Mouse (Mus musculus): ENCODE data around the gene Nlrx1. TPM values are rescaled to one million over a fixed set of nuclear protein-coding genes. Genes with fewer than 3 reads are reported as not detected.

The Nlrx1 gene
- polyA plus RNA-seq (2014; fragmentation: Nextera tagmentation; extraction: Ambion mirVana), result 2.7 and 3.0 TPM in 2 replicates

- DNase-seq (ENCODE audit: low spot score), result no peak
These were observed at the start of gene Nlrx1 for GRCm38 (mm10) chr9:44268432-44268831. TSS of gene Nlrx1 (minus strand) at chr9:44268599.

GRCm38 (mm10) chr9:44317452-44317851 is 49.1 kb upstream of the Nlrx1 start:
- WGBS, result 68% methylated on average over 4 of the region's 4 CpGs
- ATAC-seq (ENCODE audit: insufficient number of reproducible peaks, low FRiP score, low TSS enrichment, low read depth) (no peak), DNase-seq (ENCODE audit: low spot score) (no peak)
- Histone ChIP-seq H3K4me1 (ENCODE audit: control insufficient read depth, insufficient read depth, low read length) (peaks cover 8% of the 10 kb centered on the region), H3K9ac (ENCODE audit: low read length) (no peak overlapping the region), H3K4me2 (ENCODE audit: low read depth, severe bottlenecking) (no peak overlapping the region), H3K4me3 (ENCODE audit: low read depth, low read length) (no peak overlapping the region), H3K9me3 (ENCODE audit: control insufficient read depth, low read length) (no peaks in the 10 kb centered on the region), H3K36me3 (ENCODE audit: control insufficient read depth, insufficient read depth, low read length) (no peaks in the 10 kb centered on the region; the same call in 1 of the 2 replicates), H3K27ac (replicated peaks; ENCODE audit: low read depth, low read length) (no peak overlapping the region), H3K27me3 (ENCODE audit: control insufficient read depth, insufficient read depth, low read length) (no peaks in the 10 kb centered on the region)

More at GRCm38 (mm10) chr9:44268432-44268831, at the start of gene Nlrx1:
- no peaks in the 10 kb centered on the region for H3K36me3 ChIP-seq (ENCODE audit: control insufficient read depth, insufficient read depth, low read length)
- peak within 1 kb of the TSS; percentile 41 for H3K4me3 ChIP-seq (ENCODE audit: low read depth, low read length)
- H3K4me1 ChIP-seq (ENCODE audit: control insufficient read depth, insufficient read depth, low read length), result no peaks in the 10 kb centered on the region
- no peaks in the 10 kb centered on the region; the same call in 1 of the 2 replicates for H3K27me3 ChIP-seq (ENCODE audit: control insufficient read depth, insufficient read depth, low read length)
- ATAC-seq (ENCODE audit: insufficient number of reproducible peaks, low FRiP score, low TSS enrichment, low read depth), result no peak
- H3K27ac ChIP-seq (replicated peaks; ENCODE audit: low read depth, low read length), result no peak within 1 kb of the TSS
- H3K4me2 ChIP-seq (ENCODE audit: low read depth, severe bottlenecking), result peak within 1 kb of the TSS; percentile 71
- H3K9ac ChIP-seq (ENCODE audit: low read length), result peak within 1 kb of the TSS; percentile 85
- WGBS, result 83% methylated on average over 6 of the region's 6 CpGs
- H3K9me3 ChIP-seq (ENCODE audit: control insufficient read depth, low read length), result no peaks in the 10 kb centered on the region

GRCm38 (mm10) chr9:44314910-44315309 is 46.5 kb upstream of the Nlrx1 start:
- no peak for DNase-seq (ENCODE audit: low spot score)
- H3K27ac ChIP-seq (replicated peaks; ENCODE audit: low read depth, low read length), result no peak overlapping the region
- H3K4me3 ChIP-seq (ENCODE audit: low read depth, low read length), result no peak overlapping the region
- no peak overlapping the region for H3K9ac ChIP-seq (ENCODE audit: low read length)
- H3K4me1 ChIP-seq (ENCODE audit: control insufficient read depth, insufficient read depth, low read length), result peaks cover 11% of the 10 kb centered on the region
- ATAC-seq (ENCODE audit: insufficient number of reproducible peaks, low FRiP score, low TSS enrichment, low read depth), result no peak
- H3K4me2 ChIP-seq (ENCODE audit: low read depth, severe bottlenecking), result no peak overlapping the region
- 91% methylated on average over 18 of the region's 18 CpGs for WGBS
- no peaks in the 10 kb centered on the region; the same call in 1 of the 2 replicates for H3K36me3 ChIP-seq (ENCODE audit: control insufficient read depth, insufficient read depth, low read length)
- no peaks in the 10 kb centered on the region for H3K27me3 ChIP-seq (ENCODE audit: control insufficient read depth, insufficient read depth, low read length)
- no peaks in the 10 kb centered on the region for H3K9me3 ChIP-seq (ENCODE audit: control insufficient read depth, low read length)

- Histone ChIP-seq H3K36me3 (ENCODE audit: control insufficient read depth, insufficient read depth, low read length) (no peaks in the 10 kb centered on the region; the same call in 1 of the 2 replicates), H3K4me1 (ENCODE audit: control insufficient read depth, insufficient read depth, low read length) (peaks cover 8% of the 10 kb centered on the region), H3K27me3 (ENCODE audit: control insufficient read depth, insufficient read depth, low read length) (no peaks in the 10 kb centered on the region), H3K9me3 (ENCODE audit: control insufficient read depth, low read length) (no peaks in the 10 kb centered on the region), H3K4me3 (ENCODE audit: low read depth, low read length) (no peak overlapping the region), H3K4me2 (ENCODE audit: low read depth, severe bottlenecking) (no peak overlapping the region), H3K9ac (ENCODE audit: low read length) (no peak overlapping the region), H3K27ac (replicated peaks; ENCODE audit: low read depth, low read length) (no peak overlapping the region)
- DNase-seq (ENCODE audit: low spot score), result no peak
- WGBS, result 71% methylated on average over 4 of the region's 4 CpGs
- ATAC-seq (ENCODE audit: insufficient number of reproducible peaks, low FRiP score, low TSS enrichment, low read depth), result no peak
These were observed 45.8 kb upstream of the Nlrx1 start for GRCm38 (mm10) chr9:44314257-44314547.

GRCm38 (mm10) chr9:44313476-44314256 is 45.3 kb upstream of the Nlrx1 start:
- H3K4me2 ChIP-seq (ENCODE audit: low read depth, severe bottlenecking), result no peak overlapping the region
- peaks cover 2% of the 10 kb centered on the region; the same call in 1 of the 2 replicates for H3K4me1 ChIP-seq (ENCODE audit: control insufficient read depth, insufficient read depth, low read length)
- 81% methylated on average over 19 of the region's 19 CpGs for WGBS
- no peaks in the 10 kb centered on the region for H3K9me3 ChIP-seq (ENCODE audit: control insufficient read depth, low read length)
- H3K27me3 ChIP-seq (ENCODE audit: control insufficient read depth, insufficient read depth, low read length), result no peaks in the 10 kb centered on the region
- no peak overlapping the region for H3K9ac ChIP-seq (ENCODE audit: low read length)
- H3K4me3 ChIP-seq (ENCODE audit: low read depth, low read length), result no peak overlapping the region
- no peak overlapping the region for H3K27ac ChIP-seq (replicated peaks; ENCODE audit: low read depth, low read length)
- no peak for ATAC-seq (ENCODE audit: insufficient number of reproducible peaks, low FRiP score, low TSS enrichment, low read depth)
- no peak for DNase-seq (ENCODE audit: low spot score)
- no peaks in the 10 kb centered on the region; the same call in 1 of the 2 replicates for H3K36me3 ChIP-seq (ENCODE audit: control insufficient read depth, insufficient read depth, low read length)

DNA sequence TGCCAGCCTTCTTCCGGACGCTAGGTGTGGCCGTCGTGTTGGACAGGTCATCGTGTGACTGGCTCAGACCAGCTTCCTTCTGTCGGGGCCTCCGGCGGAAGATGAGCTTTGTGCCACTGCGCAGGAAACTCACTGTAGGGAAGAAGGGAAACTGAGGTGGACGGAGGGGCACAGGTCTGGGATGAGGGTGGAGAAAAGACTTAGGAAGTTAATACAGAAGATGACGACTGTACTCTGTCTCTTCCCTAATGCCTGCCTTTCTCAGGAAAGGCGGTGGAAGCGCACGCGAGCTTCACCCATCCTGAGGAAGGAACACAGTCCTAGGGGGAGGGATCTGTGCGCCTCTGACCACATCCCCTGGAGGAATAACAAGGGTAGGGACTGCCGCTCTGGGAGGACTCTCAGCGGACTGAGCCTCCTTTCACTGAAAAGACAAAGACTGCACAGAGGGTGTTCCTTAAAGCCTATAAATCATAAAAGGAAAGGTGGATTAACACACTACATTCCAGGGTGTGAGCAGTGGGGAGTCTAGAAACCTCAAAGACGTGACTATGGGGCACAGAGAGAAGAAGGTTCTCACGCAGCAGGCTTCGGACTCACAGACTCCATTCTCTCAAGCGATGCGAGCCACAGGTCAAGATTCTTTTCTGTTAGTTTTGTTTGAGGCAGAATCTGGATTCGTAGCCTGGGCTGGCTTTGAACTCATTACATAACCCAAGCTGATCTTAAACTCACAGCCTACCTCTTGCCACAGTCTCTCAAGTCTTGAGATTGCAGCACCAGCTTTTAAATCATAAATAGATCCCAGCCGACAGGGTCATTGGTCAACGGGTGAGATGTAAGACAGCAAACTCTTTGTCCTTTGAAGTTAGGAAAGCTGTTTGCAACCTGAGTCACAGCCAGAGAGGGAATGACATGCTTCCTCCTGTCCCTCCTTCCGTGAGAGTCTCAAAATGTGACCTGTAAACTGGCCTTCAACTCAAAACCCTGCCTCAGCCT is 43.0 kb upstream of the Nlrx1 start:
- H3K27ac ChIP-seq (replicated peaks; ENCODE audit: low read depth, low read length), result no peak overlapping the region
- no peak for ATAC-seq (ENCODE audit: insufficient number of reproducible peaks, low FRiP score, low TSS enrichment, low read depth)
- H3K9me3 ChIP-seq (ENCODE audit: control insufficient read depth, low read length), result no peaks in the 10 kb centered on the region
- no peak for DNase-seq (ENCODE audit: low spot score)
- no peaks in the 10 kb centered on the region; the same call in 1 of the 2 replicates for H3K36me3 ChIP-seq (ENCODE audit: control insufficient read depth, insufficient read depth, low read length)
- 9% methylated on average over 27 of the region's 27 CpGs for WGBS
- peak overlapping the region; percentile 12; the same call in 1 of the 2 replicates for H3K4me2 ChIP-seq (ENCODE audit: low read depth, severe bottlenecking)
- H3K27me3 ChIP-seq (ENCODE audit: control insufficient read depth, insufficient read depth, low read length), result no peaks in the 10 kb centered on the region
- peaks cover 2% of the 10 kb centered on the region; the same call in 1 of the 2 replicates for H3K4me1 ChIP-seq (ENCODE audit: control insufficient read depth, insufficient read depth, low read length)
- peak overlapping the region; percentile 38; the same call in 1 of the 2 replicates for H3K9ac ChIP-seq (ENCODE audit: low read length)
- H3K4me3 ChIP-seq (ENCODE audit: low read depth, low read length), result no peak overlapping the region

DNA sequence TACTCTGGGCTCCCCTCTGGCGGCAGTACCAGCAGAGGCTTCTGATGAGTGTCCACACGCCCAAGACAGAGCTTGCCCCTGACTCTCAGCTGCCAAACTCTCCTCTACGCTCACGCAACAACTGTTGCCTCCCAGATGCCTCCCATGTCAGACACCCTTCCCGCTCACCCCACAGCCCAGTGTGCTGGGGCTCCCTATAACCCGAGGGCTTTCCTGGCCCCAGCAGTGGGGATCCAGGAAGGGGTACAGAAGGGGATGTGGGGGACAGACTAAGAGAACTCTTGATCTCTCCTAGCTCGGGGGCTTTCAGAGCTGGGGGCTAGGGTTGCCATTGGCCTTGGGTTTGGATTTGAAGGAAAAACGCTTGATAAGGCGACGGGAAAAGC is 42.3 kb upstream of the Nlrx1 start:
- no peaks in the 10 kb centered on the region for H3K27me3 ChIP-seq (ENCODE audit: control insufficient read depth, insufficient read depth, low read length)
- H3K27ac ChIP-seq (replicated peaks; ENCODE audit: low read depth, low read length), result no peak overlapping the region
- DNase-seq (ENCODE audit: low spot score) (no peak), ATAC-seq (ENCODE audit: insufficient number of reproducible peaks, low FRiP score, low TSS enrichment, low read depth) (no peak)
- peaks cover 2% of the 10 kb centered on the region; the same call in 1 of the 2 replicates for H3K4me1 ChIP-seq (ENCODE audit: control insufficient read depth, insufficient read depth, low read length)
- WGBS, result 28% methylated on average over 10 of the region's 10 CpGs
- H3K9me3 ChIP-seq (ENCODE audit: control insufficient read depth, low read length), result no peaks in the 10 kb centered on the region
- no peak overlapping the region for H3K4me2 ChIP-seq (ENCODE audit: low read depth, severe bottlenecking)
- H3K4me3 ChIP-seq (ENCODE audit: low read depth, low read length), result no peak overlapping the region
- H3K36me3 ChIP-seq (ENCODE audit: control insufficient read depth, insufficient read depth, low read length), result no peaks in the 10 kb centered on the region; the same call in 1 of the 2 replicates
- H3K9ac ChIP-seq (ENCODE audit: low read length), result no peak overlapping the region

DNA sequence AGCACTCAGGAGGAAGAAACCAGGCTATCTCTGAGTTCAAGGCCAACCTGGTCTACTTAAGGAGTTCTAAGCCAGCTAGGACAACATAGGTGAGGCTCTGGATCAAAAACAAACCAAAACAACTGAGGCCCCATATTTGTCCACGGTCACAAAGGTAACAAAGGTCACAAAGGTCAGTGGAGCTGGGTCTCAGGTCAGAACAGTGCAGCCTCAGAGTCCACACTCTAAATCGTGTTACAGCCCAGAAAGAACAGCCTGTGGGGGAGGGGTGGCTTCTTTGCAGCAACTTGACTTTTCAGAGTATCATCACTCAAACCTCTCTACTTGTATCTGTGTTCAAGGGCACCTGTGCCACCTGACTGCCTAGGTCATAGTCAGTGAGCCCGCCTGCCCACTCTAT is 41.4 kb upstream of the Nlrx1 start:
- 61% methylated on average over 3 of the region's 3 CpGs for WGBS
- Histone ChIP-seq H3K9me3 (ENCODE audit: control insufficient read depth, low read length) (no peaks in the 10 kb centered on the region), H3K36me3 (ENCODE audit: control insufficient read depth, insufficient read depth, low read length) (no peaks in the 10 kb centered on the region; the same call in 1 of the 2 replicates), H3K4me2 (ENCODE audit: low read depth, severe bottlenecking) (no peak overlapping the region), H3K9ac (ENCODE audit: low read length) (no peak overlapping the region), H3K4me1 (ENCODE audit: control insufficient read depth, insufficient read depth, low read length) (peaks cover 2% of the 10 kb centered on the region; the same call in 1 of the 2 replicates), H3K4me3 (ENCODE audit: low read depth, low read length) (no peak overlapping the region), H3K27ac (replicated peaks; ENCODE audit: low read depth, low read length) (no peak overlapping the region), H3K27me3 (ENCODE audit: control insufficient read depth, insufficient read depth, low read length) (no peaks in the 10 kb centered on the region)
- no peak for DNase-seq (ENCODE audit: low spot score)
- no peak for ATAC-seq (ENCODE audit: insufficient number of reproducible peaks, low FRiP score, low TSS enrichment, low read depth)

All from limb, embryonic 11.5 days (tissue).